Mouse (Mus musculus) macrophage (primary cell): ENCODE data around the gene Gsg1. TPM values are rescaled to one million over a fixed set of nuclear protein-coding genes. Genes with fewer than 3 reads are reported as not detected.

ENCODE experiments used
- H3K27ac ChIP-seq: fragments of 350-480 bp; formaldehyde crosslinking; 2 replicates; pipeline ENCODE4 v1.9.0; 2021
- H3K36me3 ChIP-seq: fragments of 350-480 bp; formaldehyde crosslinking; 2 replicates; pipeline ENCODE4 v1.9.0; 2021; ENCODE audit errors: inconsistent target
- H3K4me3 ChIP-seq: fragments of 350-480 bp; formaldehyde crosslinking; 2 replicates; pipeline ENCODE4 v1.9.0; 2021; ENCODE audit errors: inconsistent target
- H3K79me2 ChIP-seq: fragments of 350-480 bp; formaldehyde crosslinking; 2 replicates; pipeline ENCODE4 v1.9.0; 2021; ENCODE audit errors: inconsistent target
- WGBS: methylation state at CpG from one replicate; pipeline ENCODE4 v1.1.7; 2026; ENCODE audit warnings: inconsistent platforms; ENCODE audit not compliant: missing documents; 5-methylcytosine and 5-hydroxymethylcytosine counted together
- polyA plus RNA-seq: library from polyadenylated mRNA; stranded (reverse); fragments of 250-400 nt; gene quantifications from 3 replicates; pipeline ENCODE4 v1.2.4, GENCODE M21; 2018; ENCODE audit warnings: inconsistent platforms

Gene Gsg1
- polyA plus RNA-seq, 1 experiment from 2014 or later, result 0.14 TPM

GRCm38 (mm10) chr6:135273066-135273465 is 18.9 kb upstream of the Gsg1 start:
- H3K79me2 ChIP-seq, result no peaks in the 10 kb centered on the region
- WGBS, result 75% methylated on average over 6 of the region's 6 CpGs
- no peaks in the 10 kb centered on the region for H3K36me3 ChIP-seq
- no peak overlapping the region for H3K27ac ChIP-seq
- no peak overlapping the region for H3K4me3 ChIP-seq

GRCm38 (mm10) chr6:135271761-135272160 is 17.6 kb upstream of the Gsg1 start:
- no peaks in the 10 kb centered on the region for H3K36me3 ChIP-seq
- no peak overlapping the region for H3K4me3 ChIP-seq
- H3K27ac ChIP-seq, result no peak overlapping the region
- 95% methylated on average over 2 of the region's 2 CpGs for WGBS
- no peaks in the 10 kb centered on the region for H3K79me2 ChIP-seq

GRCm38 (mm10) chr6:135269626-135270025 is 15.5 kb upstream of the Gsg1 start:
- WGBS, result 91% methylated on average over 6 of the region's 6 CpGs
- Histone ChIP-seq H3K36me3 (no peaks in the 10 kb centered on the region), H3K4me3 (no peak overlapping the region), H3K27ac (no peak overlapping the region), H3K79me2 (no peaks in the 10 kb centered on the region)

- Histone ChIP-seq H3K27ac (no peak overlapping the region), H3K4me3 (no peak overlapping the region), H3K36me3 (no peaks in the 10 kb centered on the region), H3K79me2 (no peaks in the 10 kb centered on the region)
These were observed 14.2 kb upstream of the Gsg1 start for GRCm38 (mm10) chr6:135268392-135268791.

- WGBS, result 54% methylated on average over 3 of the region's 3 CpGs
- Histone ChIP-seq H3K27ac (no peak overlapping the region), H3K36me3 (no peaks in the 10 kb centered on the region), H3K4me3 (no peak overlapping the region), H3K79me2 (no peaks in the 10 kb centered on the region)
These were observed 13.1 kb upstream of the Gsg1 start for GRCm38 (mm10) chr6:135267221-135267620.

- H3K4me3 ChIP-seq, result no peak overlapping the region
- no peaks in the 10 kb centered on the region for H3K79me2 ChIP-seq
- whole genome bisulfite sequencing, result 90% methylated on average over 1 of the region's 1 CpGs
- no peak overlapping the region for H3K27ac ChIP-seq
- H3K36me3 ChIP-seq, result no peaks in the 10 kb centered on the region
These were observed 11.9 kb upstream of the Gsg1 start for GRCm38 (mm10) chr6:135266056-135266455.

GRCm38 (mm10) chr6:135264136-135264535 is 10.0 kb upstream of the Gsg1 start:
- WGBS, result 97% methylated on average over 6 of the region's 6 CpGs
- Histone ChIP-seq H3K36me3 (no peaks in the 10 kb centered on the region), H3K27ac (no peak overlapping the region), H3K4me3 (no peak overlapping the region), H3K79me2 (no peaks in the 10 kb centered on the region)

GRCm38 (mm10) chr6:135262565-135262964 is 8.4 kb upstream of the Gsg1 start:
- Histone ChIP-seq H3K27ac (no peak overlapping the region), H3K36me3 (no peaks in the 10 kb centered on the region), H3K4me3 (no peak overlapping the region), H3K79me2 (no peaks in the 10 kb centered on the region)
- WGBS, result 58% methylated on average over 2 of the region's 2 CpGs

- no peak overlapping the region for H3K4me3 ChIP-seq
- no peaks in the 10 kb centered on the region for H3K79me2 ChIP-seq
- H3K36me3 ChIP-seq, result no peaks in the 10 kb centered on the region
- no peak overlapping the region for H3K27ac ChIP-seq
- WGBS, result 60% methylated on average over 9 of the region's 9 CpGs
These were observed 7.0 kb upstream of the Gsg1 start for GRCm38 (mm10) chr6:135261124-135261523.

- Histone ChIP-seq H3K79me2 (no peaks in the 10 kb centered on the region), H3K4me3 (no peak overlapping the region), H3K27ac (no peak overlapping the region), H3K36me3 (no peaks in the 10 kb centered on the region)
- WGBS, result 96% methylated on average over 6 of the region's 6 CpGs
These were observed 6.3 kb upstream of the Gsg1 start for GRCm38 (mm10) chr6:135260435-135260834.

- H3K79me2 ChIP-seq, result no peaks in the 10 kb centered on the region
- WGBS, result 8% methylated on average over 16 of the region's 16 CpGs
- no peak overlapping the region for H3K4me3 ChIP-seq
- H3K27ac ChIP-seq, result peak overlapping the region; percentile 58
- H3K36me3 ChIP-seq, result no peaks in the 10 kb centered on the region
These were observed 1.4 kb downstream of the Gsg1 start for GRCm38 (mm10) chr6:135252728-135253077.

GRCm38 (mm10) chr6:135251849-135252727 is 2.1 kb downstream of the Gsg1 start:
- no peaks in the 10 kb centered on the region for H3K36me3 ChIP-seq
- H3K79me2 ChIP-seq, result no peaks in the 10 kb centered on the region
- WGBS, result 61% methylated on average over 24 of the region's 24 CpGs
- H3K27ac ChIP-seq, result peak overlapping the region; percentile 58
- no peak overlapping the region for H3K4me3 ChIP-seq

- Histone ChIP-seq H3K4me3 (no peak overlapping the region), H3K79me2 (no peaks in the 10 kb centered on the region)
- WGBS, result 88% methylated on average over 19 of the region's 19 CpGs
These were observed 3.0 kb downstream of the Gsg1 start for GRCm38 (mm10) chr6:135250926-135251699.

GRCm38 (mm10) chr6:135249846-135250531 is 4.2 kb downstream of the Gsg1 start:
- Histone ChIP-seq H3K79me2 (no peaks in the 10 kb centered on the region), H3K27ac (no peak overlapping the region), H3K4me3 (no peak overlapping the region), H3K36me3 (no peaks in the 10 kb centered on the region)
- WGBS, result 34% methylated on average over 19 of the region's 19 CpGs

More at GRCm38 (mm10) chr6:135250926-135251699, 3.0 kb downstream of the Gsg1 start:
- Histone ChIP-seq H3K36me3 (no peaks in the 10 kb centered on the region), H3K27ac (no peak overlapping the region)

GRCm38 (mm10) chr6:135247861-135248260 is 6.3 kb downstream of the Gsg1 start:
- H3K4me3 ChIP-seq, result no peak overlapping the region
- no peaks in the 10 kb centered on the region for H3K79me2 ChIP-seq
- WGBS, result 70% methylated on average over 6 of the region's 6 CpGs
- H3K36me3 ChIP-seq, result no peaks in the 10 kb centered on the region
- no peak overlapping the region for H3K27ac ChIP-seq
